Mouse (Mus musculus): ENCODE measurements around the gene Slc25a53.
"Not testable (repeated sequence)": the region's sequence is repeated elsewhere in the genome, so short reads cannot be mapped to it uniquely, and the experiment has no call there.

Slc25a53 gene

DNA sequence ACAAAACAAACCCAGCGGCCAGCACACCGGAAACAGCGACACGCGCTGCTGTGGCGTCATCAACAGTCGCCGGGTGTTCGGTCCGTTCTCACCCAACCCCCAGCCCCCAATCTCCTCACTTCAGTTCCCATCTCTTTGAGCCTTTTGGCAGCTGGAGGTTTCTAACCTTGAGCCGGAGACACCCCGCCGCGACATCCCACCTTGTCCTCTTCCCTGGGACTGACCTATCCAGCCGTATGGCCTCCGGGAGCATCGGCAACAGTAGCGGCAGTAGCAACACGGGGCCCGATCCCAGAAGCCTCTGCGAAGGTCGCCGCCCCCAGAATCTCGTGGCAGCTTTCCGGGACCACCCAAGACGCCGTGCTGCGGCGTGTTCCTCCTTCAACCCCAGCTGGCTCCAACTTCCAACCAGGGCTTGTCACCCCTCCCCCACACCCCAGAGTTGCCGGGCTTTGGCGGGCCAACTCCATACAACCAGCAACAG, at the start of gene Slc25a53:
Slc25a53 (minus strand) TSS at position 303 of the 484 bp plus-strand sequence.
- DNase-seq (ENCODE audit: low spot score) = peak; percentile 84

GRCm38 (mm10) chrX:137063202-137063601, 25.1 kb upstream of the Slc25a53 start:
- no peak for DNase-seq (ENCODE audit: low spot score)

DNA sequence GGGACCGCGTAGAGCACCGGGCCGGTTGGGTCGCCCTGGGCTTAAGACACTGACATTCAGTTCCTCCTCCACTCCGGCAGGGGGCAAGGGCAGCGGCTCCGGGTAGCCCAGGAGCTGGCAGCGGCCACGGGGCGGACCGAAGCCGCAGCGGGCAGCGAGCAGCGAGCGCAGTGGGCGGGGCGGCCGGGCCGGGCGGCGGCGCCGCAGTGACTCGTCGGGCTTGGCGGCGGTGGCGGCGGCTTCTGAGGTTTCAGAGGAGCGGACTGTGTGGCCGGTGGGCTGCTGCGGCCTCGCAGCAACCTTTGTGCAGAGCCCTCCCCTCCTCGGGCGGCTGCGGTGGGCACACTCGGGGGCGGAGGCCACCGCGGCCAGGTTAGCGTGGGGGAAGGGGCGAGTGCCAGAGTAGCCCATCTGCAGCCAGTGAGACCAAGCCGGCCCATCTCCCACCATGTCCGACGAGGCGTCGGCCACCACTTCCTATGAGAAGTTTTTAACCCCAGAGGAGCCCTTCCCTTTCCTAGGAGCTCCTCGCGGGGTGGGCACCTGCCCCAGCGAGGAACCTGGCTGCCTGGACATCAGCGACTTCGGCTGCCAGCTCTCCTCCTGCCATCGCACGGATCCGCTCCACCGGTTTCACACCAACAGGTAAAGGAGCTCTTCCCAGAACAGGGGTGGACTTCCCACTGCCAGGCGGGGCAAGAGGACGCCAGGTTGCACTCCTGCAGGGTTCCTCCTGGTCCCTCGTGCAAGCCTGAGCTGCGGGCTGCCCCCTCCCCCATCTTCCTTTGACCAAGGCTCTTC, 11.5 kb upstream of the Slc25a53 start, which contains the start of gene Fam199x:
Fam199x (plus strand) TSS at position 170 of the 801 bp plus-strand sequence.
- DNase-seq (ENCODE audit: low spot score) = peak; percentile 75

DNA sequence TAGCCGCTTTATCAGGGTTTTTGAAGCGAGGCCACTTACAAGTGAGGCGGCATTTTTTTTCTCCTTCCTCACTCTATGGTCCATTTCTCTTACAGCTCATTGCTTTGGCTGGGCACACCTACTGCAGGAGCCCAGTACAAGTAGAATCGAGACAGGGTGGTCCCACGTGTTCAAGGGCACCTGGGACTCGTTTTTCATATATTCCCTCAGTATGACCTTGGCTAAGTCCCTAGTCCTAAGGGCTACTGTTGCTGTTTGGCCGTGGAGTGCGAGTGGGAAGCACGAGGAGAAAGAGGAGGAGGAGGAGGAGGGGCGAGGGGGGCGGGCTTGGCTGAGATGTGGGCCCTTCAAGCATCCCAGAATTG, 10.9 kb upstream of the Slc25a53 start:
- DNase-seq (ENCODE audit: low spot score) = no peak

GRCm38 (mm10) chrX:137038502-137038901, 400 bp upstream of the Slc25a53 start:
- DNase-seq (ENCODE audit: low spot score) = no peak

DNA sequence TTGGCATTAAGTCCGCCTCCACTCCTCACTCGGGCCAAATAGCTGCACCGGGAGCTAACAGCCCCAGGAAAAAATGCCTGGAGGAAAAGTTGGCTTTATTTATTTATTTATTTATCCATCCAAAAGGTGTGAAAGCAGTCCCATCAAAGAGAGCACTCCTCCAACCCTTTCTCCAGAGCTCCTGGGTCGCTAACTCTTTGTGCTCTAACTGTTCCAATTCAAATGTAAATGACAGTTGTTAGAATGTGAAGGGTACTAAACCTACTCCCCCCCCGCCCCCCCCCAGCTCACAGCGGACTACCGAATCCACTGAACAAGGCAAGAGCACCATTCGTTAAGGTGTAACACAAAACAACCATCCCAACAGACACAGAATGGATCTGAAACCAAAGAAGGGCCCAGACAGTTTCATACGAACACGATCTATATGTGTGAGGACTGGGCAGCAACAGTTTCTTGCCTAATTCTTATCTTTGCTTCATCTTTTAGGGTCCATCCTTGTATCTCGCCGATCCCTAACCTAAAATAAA, 567 bp downstream of the Slc25a53 start:
- no peak for DNase-seq (ENCODE audit: low spot score)

- DNase-seq (ENCODE audit: low spot score) = no peak
These were observed 3.8 kb downstream of the Slc25a53 start for GRCm38 (mm10) chrX:137034322-137034721.

- no peak for DNase-seq (ENCODE audit: low spot score)
These were observed 6.4 kb downstream of the Slc25a53 start for GRCm38 (mm10) chrX:137031726-137032125.

- no peak for DNase-seq (ENCODE audit: low spot score)
These were observed 7.2 kb downstream of the Slc25a53 start for GRCm38 (mm10) chrX:137030916-137031315.

DNA sequence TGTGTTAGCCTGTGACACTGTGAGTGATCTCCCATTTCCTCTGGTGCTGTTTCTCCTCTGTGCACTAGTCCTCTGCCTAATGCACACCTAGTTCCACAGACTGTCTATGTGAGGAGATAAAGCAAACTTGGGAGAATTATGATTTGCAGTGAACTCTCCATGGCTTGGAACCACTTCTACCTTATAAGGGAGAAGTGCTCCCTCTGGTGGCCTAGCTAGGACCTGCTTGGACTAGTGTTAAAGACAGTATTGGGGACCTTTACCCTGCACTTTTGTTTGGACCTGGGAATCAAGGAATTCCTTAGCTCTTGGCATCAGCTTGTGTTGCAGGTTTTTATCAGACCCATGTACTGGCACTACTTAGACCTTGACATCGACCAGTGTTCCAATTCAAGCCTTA, 18.8 kb downstream of the Slc25a53 start:
- DNase-seq (ENCODE audit: low spot score) = peak; percentile 81

DNA sequence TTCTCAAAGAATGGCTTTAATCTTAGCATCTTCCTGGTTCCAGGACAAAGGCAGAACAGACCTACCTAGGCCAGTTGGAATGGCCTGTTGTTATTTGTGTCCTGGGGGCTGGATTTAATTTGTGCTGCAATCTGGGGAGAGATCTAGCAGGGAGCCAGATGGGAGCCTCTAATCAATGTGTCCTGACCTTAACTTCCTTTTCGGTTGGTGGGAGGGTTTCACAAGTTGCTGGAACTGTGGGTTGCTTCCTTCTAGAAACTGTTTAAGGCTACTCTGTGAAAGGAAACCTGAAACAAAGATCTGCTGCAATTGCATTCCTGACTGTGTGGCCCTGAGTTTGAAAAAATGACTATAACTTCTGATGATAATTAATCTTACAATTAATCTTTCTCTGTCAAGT, 20.4 kb downstream of the Slc25a53 start:
- no peak for DNase-seq (ENCODE audit: low spot score)

DNA sequence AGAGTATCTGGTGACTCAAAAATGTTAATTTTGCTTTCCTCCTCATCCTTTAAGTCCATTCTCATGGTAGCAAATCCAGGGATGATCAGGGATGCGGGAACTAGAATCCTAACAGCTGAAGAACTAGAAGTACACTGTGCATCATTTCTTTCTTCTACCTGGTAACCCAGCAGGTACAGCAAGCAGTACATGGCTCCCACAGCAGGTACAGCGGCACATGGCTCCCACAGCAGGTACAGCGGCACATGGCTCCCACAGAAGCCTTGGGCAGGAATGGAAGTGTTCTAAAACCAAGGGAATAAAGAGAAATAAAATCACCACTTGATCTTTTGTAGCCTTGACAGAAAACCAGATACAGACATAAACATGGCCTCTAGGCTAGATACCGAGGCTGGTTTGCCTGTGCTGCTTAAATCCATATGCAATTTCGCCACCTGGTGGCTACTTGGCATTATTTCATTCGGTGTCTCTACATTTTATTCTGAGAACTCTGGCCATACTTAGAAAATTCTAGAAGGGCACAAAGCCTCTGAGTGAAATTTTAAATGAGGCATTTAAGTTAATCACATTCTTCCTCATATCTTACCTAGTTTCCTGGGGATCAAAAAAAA, 22.9 kb downstream of the Slc25a53 start:
- peak; percentile 71 for DNase-seq (ENCODE audit: low spot score)

DNA sequence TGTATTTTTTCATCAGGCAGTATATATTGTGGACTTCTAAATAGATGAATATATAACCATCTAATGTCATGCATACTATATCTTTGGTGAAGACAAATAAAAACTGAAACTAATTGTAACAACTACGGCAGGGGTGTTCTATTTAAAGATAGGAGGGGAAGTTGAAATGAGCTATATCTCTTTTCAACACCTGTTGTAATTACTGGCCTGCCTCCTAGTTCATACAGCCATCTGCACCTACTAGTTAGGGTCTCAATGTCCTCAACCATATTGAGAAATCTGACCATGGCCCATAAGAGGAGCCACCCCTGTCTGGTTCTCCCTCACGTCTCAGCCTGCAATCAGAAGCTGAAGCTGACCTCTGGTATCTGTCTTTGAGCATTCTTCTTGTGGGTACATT, 41.8 kb downstream of the Slc25a53 start:
- DNase-seq (ENCODE audit: low spot score) = no peak

DNA sequence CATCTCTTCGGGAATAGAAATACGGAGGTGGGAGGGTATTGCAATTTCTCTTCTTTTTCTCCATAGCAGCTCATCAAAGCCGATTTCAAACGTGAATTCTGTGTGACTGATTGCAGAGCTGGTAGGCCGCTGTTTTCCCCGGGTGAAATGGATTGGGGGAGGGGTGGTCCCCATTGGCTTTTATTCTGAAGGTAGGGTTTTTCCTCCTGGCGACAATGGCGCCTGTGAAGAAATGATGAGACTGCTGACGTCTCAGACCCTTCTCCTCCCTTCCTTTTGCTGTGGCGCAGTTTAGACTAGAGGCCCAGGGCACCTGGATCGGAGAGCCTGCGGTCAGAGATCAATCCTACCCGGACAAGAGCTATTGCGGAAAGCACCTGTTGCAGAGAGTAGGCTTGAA, 44.5 kb downstream of the Slc25a53 start:
- no peak for DNase-seq (ENCODE audit: low spot score)

- no peak for DNase-seq (ENCODE audit: low spot score)
These were observed 45.0 kb downstream of the Slc25a53 start, which contains the start of gene Zcchc18 for GRCm38 (mm10) chrX:136992978-136993547. Zcchc18 (plus strand) TSS chrX:136993155.

DNA sequence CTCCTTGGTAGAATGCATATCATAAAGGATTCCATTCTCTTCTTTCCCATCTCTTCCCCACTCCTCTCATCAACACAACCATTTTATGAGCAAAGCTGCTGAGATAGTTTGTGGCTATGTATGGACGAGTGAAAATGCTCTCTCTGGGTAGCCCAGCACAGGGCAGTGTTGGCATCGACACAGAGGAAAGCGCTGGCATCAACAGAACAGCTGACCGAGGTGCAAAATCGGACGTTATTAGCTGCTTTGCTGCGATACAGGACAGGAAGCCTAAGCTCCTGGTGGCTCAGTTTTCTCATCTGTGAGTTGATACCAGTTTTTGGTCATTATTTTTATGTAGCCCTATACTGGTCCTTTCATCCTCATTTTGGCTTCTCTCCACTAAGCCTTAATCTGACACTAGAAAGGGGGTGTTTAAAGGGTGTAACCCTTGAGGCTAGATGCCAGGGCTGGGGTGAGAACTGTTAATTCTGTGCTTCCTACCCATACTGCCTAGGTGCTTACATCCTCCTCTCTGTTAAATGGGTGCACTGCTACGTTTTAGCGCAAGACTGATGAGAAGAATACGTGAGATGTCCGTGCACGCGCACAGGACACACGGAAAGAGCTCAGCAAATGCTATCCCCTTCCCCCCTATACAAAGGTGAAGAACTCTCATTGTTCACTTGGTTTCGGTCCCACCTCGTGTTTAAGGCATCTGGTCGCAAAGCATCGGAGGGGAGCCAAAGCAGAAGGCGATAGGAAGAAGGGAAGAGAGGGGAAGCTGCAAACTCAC, 45.7 kb downstream of the Slc25a53 start:
- DNase-seq (ENCODE audit: low spot score) = no peak

- DNase-seq (ENCODE audit: low spot score) = no peak
These were observed 46.8 kb downstream of the Slc25a53 start for GRCm38 (mm10) chrX:136991274-136991673.

DNA sequence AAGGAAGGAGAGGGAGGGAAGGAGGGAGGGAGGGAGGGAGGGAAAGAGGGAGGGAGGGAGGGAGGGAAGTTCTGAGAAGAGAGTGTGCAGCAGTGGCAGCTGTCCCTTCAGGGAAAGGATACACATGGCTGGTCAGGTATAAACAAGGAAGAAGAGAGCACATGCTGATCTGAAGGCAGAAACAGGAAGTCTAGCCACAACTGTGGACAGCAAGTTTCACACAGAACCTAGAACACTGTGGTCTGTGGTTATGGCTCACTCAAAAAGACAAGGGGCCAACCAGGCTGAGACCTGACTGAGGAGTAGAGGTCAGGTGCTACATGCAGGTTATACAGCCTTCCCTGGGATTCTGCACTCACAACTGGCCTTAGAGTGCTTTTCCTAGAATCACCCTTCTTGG, 52.1 kb downstream of the Slc25a53 start:
- no peak for DNase-seq (ENCODE audit: low spot score)

- peak; percentile 3 for DNase-seq (ENCODE audit: low spot score)
These were observed 59.5 kb downstream of the Slc25a53 start for GRCm38 (mm10) chrX:136978616-136979015.

- no peak for DNase-seq (ENCODE audit: low spot score)
These were observed 61.5 kb downstream of the Slc25a53 start, which contains the start of the genes Tmsb15l and Tmsb15b1 for GRCm38 (mm10) chrX:136976424-136977084. Tmsb15l (minus strand) TSS chrX:136976869. Tmsb15b1 (minus strand) TSS chrX:136976874.

- DNase-seq (ENCODE audit: low spot score) = not testable (repeated sequence)
These were observed 62.7 kb downstream of the Slc25a53 start, which contains the start of gene Tmsb15b2 for GRCm38 (mm10) chrX:136975397-136975796. Tmsb15b2 (minus strand) TSS chrX:136975497.

Measured in adipocyte (in vitro differentiated cells).